Mouse (Mus musculus) CD4-positive, CD25-positive, alpha-beta regulatory T cell, adult 4 months (primary cell): Measurements from ENCODE around the gene Cyp1a2. TPM values are rescaled to one million over a fixed set of nuclear protein-coding genes. Genes with fewer than 3 reads are reported as not detected.

Experiments used
- polyA plus RNA-seq, 2 experiments: library from polyadenylated mRNA; unstranded; fragments of 100-300 nt; shearing (Covaris generic); gene quantifications; one replicate each; pipeline ENCODE4 v1.2.1; 2017

The Cyp1a2 gene
- polyA plus RNA-seq, 2 experiments from 2014 or later, result not detected

Other genes starting within 250 kb of the Cyp1a2 start
- 100 to 1,000 TPM; 157 to 228 TPM for gene Ppcdc, start 243.6 kb downstream of the Cyp1a2 start, polyA plus RNA-seq
- under 1 TPM in 1 of 2 experiments, not detected in 1; 0.26 TPM for gene Scamp5, start 215.6 kb downstream of the Cyp1a2 start, polyA plus RNA-seq
- gene Rpp25, start 179.7 kb downstream of the Cyp1a2 start, polyA plus RNA-seq, result not detected
- gene Cox5a, start 162.4 kb downstream of the Cyp1a2 start, polyA plus RNA-seq, result 100 to 1,000 TPM; 197 to 242 TPM
- 10 to 100 TPM; 22.2 to 29.8 TPM for gene Fam219b, start 146.2 kb downstream of the Cyp1a2 start, polyA plus RNA-seq
- 10 to 100 TPM; 15.7 to 17.9 TPM for gene Mpi, start 130.9 kb downstream of the Cyp1a2 start, polyA plus RNA-seq
- 100 to 1,000 TPM in 1 of 2 experiments, 10 to 100 TPM in 1; 92.6 to 119 TPM for gene Scamp2, start 122.8 kb downstream of the Cyp1a2 start, polyA plus RNA-seq
- 10 to 100 TPM; 27.0 to 48.2 TPM for gene Ulk3, start 94.3 kb downstream of the Cyp1a2 start, polyA plus RNA-seq
- not detected for gene Cplx3, start 77.4 kb downstream of the Cyp1a2 start, polyA plus RNA-seq
- gene Lman1l, start 62.9 kb downstream of the Cyp1a2 start, polyA plus RNA-seq, result 1 to 10 TPM in 1 of 2 experiments, under 1 TPM in 1; 0.79 to 1.4 TPM
- gene Csk, start 30.1 kb downstream of the Cyp1a2 start, polyA plus RNA-seq, result 100 to 1,000 TPM; 110 to 150 TPM
- gene Cyp1a1, start 4.2 kb upstream of the Cyp1a2 start, polyA plus RNA-seq, result not detected
- 10 to 100 TPM; 30.2 to 30.5 TPM for gene Edc3, start 24.8 kb upstream of the Cyp1a2 start, polyA plus RNA-seq
- gene Clk3, start 82.2 kb upstream of the Cyp1a2 start, polyA plus RNA-seq, result 100 to 1,000 TPM in 1 of 2 experiments, 10 to 100 TPM in 1; 95.0 to 107 TPM
- gene Arid3b, start 153.1 kb upstream of the Cyp1a2 start, polyA plus RNA-seq, result 10 to 100 TPM; 25.2 to 35.4 TPM
- 100 to 1,000 TPM; 138 to 191 TPM for gene Ubl7, start 227.3 kb upstream of the Cyp1a2 start, polyA plus RNA-seq